ENCODE assay signal across 8 mouse cellular contexts in the genomic region with DNA sequence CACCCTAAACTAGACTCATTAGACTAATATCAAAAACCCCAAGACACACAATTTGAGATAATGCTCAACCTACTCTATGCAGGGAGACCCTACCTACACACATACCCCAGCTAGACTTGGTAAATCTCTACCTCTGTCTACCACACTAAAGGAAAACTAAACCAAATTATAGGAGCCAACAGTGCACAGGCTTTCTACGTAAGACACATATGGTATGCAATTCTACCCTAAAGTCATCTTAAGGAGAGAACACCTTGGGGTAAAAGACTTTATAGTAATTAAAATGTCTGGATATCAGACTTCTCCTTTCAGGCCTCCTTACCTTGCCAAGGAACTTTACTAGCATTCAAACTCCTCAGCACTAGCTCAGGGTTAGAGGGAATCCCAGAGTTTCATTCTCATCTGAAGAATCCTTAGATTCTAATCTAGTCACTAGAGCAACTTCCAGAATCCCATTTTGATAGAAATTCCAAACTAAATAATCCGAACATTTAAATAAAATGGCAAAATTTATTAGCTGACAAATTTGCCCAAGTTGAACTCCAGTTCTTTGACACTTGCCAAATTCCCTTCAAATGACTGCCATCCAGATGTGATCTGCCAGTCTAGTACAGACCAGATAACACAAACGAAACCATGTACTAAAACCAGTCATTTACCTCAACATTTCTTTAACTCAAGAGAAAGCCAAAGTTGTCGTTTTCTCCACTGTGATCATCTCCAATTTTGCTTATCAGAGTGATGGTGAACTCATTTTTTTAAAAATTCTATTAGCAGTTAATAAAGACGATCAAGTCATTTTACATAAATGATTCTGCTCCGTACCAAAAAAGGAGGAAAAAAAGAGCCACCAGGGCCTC. TPM values are rescaled to one million over a fixed set of nuclear protein-coding genes. Genes with fewer than 3 reads are reported as not detected.
DNase-seq lines count a peak whose midpoint lies in the region; ATAC-seq and TF ChIP-seq lines count a peak whose summit lies in the region.

No protein-coding gene starts in this region.

- H3K9me3 ChIP-seq in kidney, postnatal 0 days (replicated peaks; ENCODE audit: low read length), result no peaks in the 10 kb centered on the region
- no peaks in the 10 kb centered on the region for H3K9me3 ChIP-seq in embryonic facial prominence, embryonic 11.5 days (replicated peaks; ENCODE audit: control insufficient read depth, low read length)
- no peaks in the 10 kb centered on the region for H3K9me3 ChIP-seq in intestine, embryonic 16.5 days (ENCODE audit: control insufficient read depth, low read length)
- H3K9me3 ChIP-seq in neural tube, embryonic 12.5 days, result no peaks in the 10 kb centered on the region

- TF ChIP-seq CTCF in kidney, postnatal 0 days (IDR thresholded peaks at IDR 0.05; ENCODE audit: low read depth), result no peak

- H3K4me3 ChIP-seq in kidney, postnatal 0 days (replicated peaks; ENCODE audit: low read depth, low read length), result peak overlapping the region; percentile 79
- peak overlapping the region; percentile 82 for H3K4me3 ChIP-seq in embryonic facial prominence, embryonic 11.5 days (ENCODE audit: low read depth, low read length)
- peak overlapping the region; percentile 93 for H3K4me3 ChIP-seq in intestine, embryonic 16.5 days (ENCODE audit: low read length)
- peak overlapping the region; percentile 84 for H3K4me3 ChIP-seq in neural tube, embryonic 12.5 days

- no peak for DNase-seq in kidney, postnatal 0 days (ENCODE audit: low spot score)
- DNase-seq in kidney, postnatal 10 days, result no peak
- DNase-seq in embryonic facial prominence, embryonic 11.5 days (ENCODE audit: low spot score), result no peak
- no peak for DNase-seq in retina, embryonic 14.5 days (ENCODE audit: low spot score)
- DNase-seq in thymus, postnatal 14 days, result no peak

- H3K4me2 ChIP-seq in kidney, postnatal 0 days (ENCODE audit: low read length), result peak overlapping the region; percentile 79
- H3K4me2 ChIP-seq in embryonic facial prominence, embryonic 11.5 days (ENCODE audit: low read depth, low read length), result peak overlapping the region; percentile 72
- H3K4me2 ChIP-seq in intestine, embryonic 16.5 days (ENCODE audit: low read depth, low read length), result peak overlapping the region; percentile 64
- H3K4me2 ChIP-seq in neural tube, embryonic 12.5 days (replicated peaks), result peak overlapping the region; percentile 62

- WGBS in kidney, postnatal 0 days, result 6% methylated on average over 6 of the region's 6 CpGs
- 7% methylated on average over 6 of the region's 6 CpGs for WGBS in embryonic facial prominence, embryonic 11.5 days
- 11% methylated on average over 6 of the region's 6 CpGs for WGBS in intestine, embryonic 16.5 days
- 7% methylated on average over 6 of the region's 6 CpGs for WGBS in neural tube, embryonic 12.5 days

- H3K36me3 ChIP-seq in kidney, postnatal 0 days (ENCODE audit: insufficient read depth, low read length), result no peaks in the 10 kb centered on the region
- H3K36me3 ChIP-seq in embryonic facial prominence, embryonic 11.5 days (replicated peaks; ENCODE audit: control insufficient read depth, insufficient read depth, low read depth, low read length), result no peaks in the 10 kb centered on the region
- peaks cover 2% of the 10 kb centered on the region; the same call in 1 of the 2 replicates for H3K36me3 ChIP-seq in intestine, embryonic 16.5 days (ENCODE audit: control insufficient read depth, insufficient read depth, low read length)
- H3K36me3 ChIP-seq in neural tube, embryonic 12.5 days, result no peaks in the 10 kb centered on the region; the same call in 1 of the 2 replicates

- H3K9ac ChIP-seq in kidney, postnatal 0 days (ENCODE audit: low read depth, low read length), result peak overlapping the region; percentile 93
- H3K9ac ChIP-seq in embryonic facial prominence, embryonic 11.5 days (replicated peaks; ENCODE audit: low read length), result peak overlapping the region; percentile 96; the same call in 1 of the 2 replicates
- H3K9ac ChIP-seq in intestine, embryonic 16.5 days (ENCODE audit: low read depth, low read length), result peak overlapping the region; percentile 99
- H3K9ac ChIP-seq in neural tube, embryonic 12.5 days, result peak overlapping the region; percentile 97; the same call in 1 of the 2 replicates

- H3K4me1 ChIP-seq in kidney, postnatal 0 days (replicated peaks; ENCODE audit: insufficient read depth, low read length), result peaks cover 13% of the 10 kb centered on the region
- H3K4me1 ChIP-seq in embryonic facial prominence, embryonic 11.5 days (ENCODE audit: control insufficient read depth, insufficient read depth, low read length), result no peaks in the 10 kb centered on the region
- H3K4me1 ChIP-seq in intestine, embryonic 16.5 days (ENCODE audit: control insufficient read depth, insufficient read depth, low read length), result peaks cover 17% of the 10 kb centered on the region
- H3K4me1 ChIP-seq in neural tube, embryonic 12.5 days, result peaks cover 14% of the 10 kb centered on the region

- H3K27ac ChIP-seq in kidney, postnatal 0 days, result no peak overlapping the region
- no peak overlapping the region for H3K27ac ChIP-seq in embryonic facial prominence, embryonic 11.5 days (replicated peaks; ENCODE audit: low read depth, low read length)
- H3K27ac ChIP-seq in intestine, embryonic 16.5 days (ENCODE audit: low read length), result peak overlapping the region; percentile 57
- H3K27ac ChIP-seq in neural tube, embryonic 12.5 days, result no peak overlapping the region

- H3K27me3 ChIP-seq in kidney, postnatal 0 days (ENCODE audit: insufficient read depth, low read length), result no peaks in the 10 kb centered on the region
- no peaks in the 10 kb centered on the region for H3K27me3 ChIP-seq in embryonic facial prominence, embryonic 11.5 days (ENCODE audit: control insufficient read depth, insufficient read depth, low read length)
- no peaks in the 10 kb centered on the region for H3K27me3 ChIP-seq in intestine, embryonic 16.5 days (replicated peaks; ENCODE audit: control insufficient read depth, insufficient read depth, low read length)
- no peaks in the 10 kb centered on the region for H3K27me3 ChIP-seq in neural tube, embryonic 12.5 days (replicated peaks)

- ATAC-seq in kidney, postnatal 0 days (replicated peaks; ENCODE audit: low FRiP score, low read depth), result no peak
- no peak for ATAC-seq in embryonic facial prominence, embryonic 11.5 days (replicated peaks; ENCODE audit: insufficient number of reproducible peaks, low FRiP score, low TSS enrichment, low read depth)
- no peak for ATAC-seq in intestine, embryonic 16.5 days
- no peak for ATAC-seq in neural tube, embryonic 12.5 days (ENCODE audit: low FRiP score, low read depth)
- no peak for ATAC-seq in activated CD4-positive, CD25-positive, alpha-beta regulatory T cell, adult 4 months

RNA-seq across cellular contexts. Expression of a gene that starts 1.8 kb away (rescaled TPM):
- 16.0 and 16.6 TPM in 2 replicates for polyA plus RNA-seq in kidney, postnatal 0 days (2015; fragmentation: Nextera tagmentation; extraction: Ambion mirVana)
- polyA plus RNA-seq in embryonic facial prominence, embryonic 11.5 days (2014; fragmentation: Nextera tagmentation; extraction: Ambion mirVana), result 19.4 and 20.1 TPM in 2 replicates
- 22.8 and 23.9 TPM in 2 replicates for polyA plus RNA-seq in intestine, embryonic 16.5 days (2015; fragmentation: Nextera tagmentation; extraction: Ambion mirVana)
- polyA plus RNA-seq in neural tube, embryonic 12.5 days (2016; fragmentation: Nextera tagmentation; extraction: Ambion mirVana), result 12.9 and 14.6 TPM in 2 replicates
- polyA plus RNA-seq in activated CD4-positive, CD25-positive, alpha-beta regulatory T cell, adult 4 months (2017; shearing (Covaris generic)), result 10 to 100 TPM in 1 of 2 experiments, 1 to 10 TPM in 1; 6.4 to 11.9 TPM

RNA-seq across cellular contexts. Expression of a gene that starts 2.0 kb away (rescaled TPM):
- polyA plus RNA-seq in kidney, postnatal 0 days (2015; fragmentation: Nextera tagmentation; extraction: Ambion mirVana), result 103 and 112 TPM in 2 replicates
- 145 and 148 TPM in 2 replicates for polyA plus RNA-seq in embryonic facial prominence, embryonic 11.5 days (2014; fragmentation: Nextera tagmentation; extraction: Ambion mirVana)
- polyA plus RNA-seq in intestine, embryonic 16.5 days (2015; fragmentation: Nextera tagmentation; extraction: Ambion mirVana), result 147 and 149 TPM in 2 replicates
- 87.2 and 88.9 TPM in 2 replicates for polyA plus RNA-seq in neural tube, embryonic 12.5 days (2016; fragmentation: Nextera tagmentation; extraction: Ambion mirVana)
- 100 to 1,000 TPM in 1 of 2 experiments, 10 to 100 TPM in 1; 85.8 to 119 TPM for polyA plus RNA-seq in activated CD4-positive, CD25-positive, alpha-beta regulatory T cell, adult 4 months (2017; shearing (Covaris generic))
